Mouse (Mus musculus) frontal cortex, adult (tissue): ENCODE data around the gene Fbxl13.
A peak's percentile ranks its signal among the peaks of the same experiment; 100 is the strongest.

ENCODE experiments used
- ATAC-seq: cut with Nextera tagmentation; 2 replicates; pipeline ENCODE4 v1.9.2; 2017; ENCODE audit warnings: mild to moderate bottlenecking, moderate library complexity, mixed read lengths; ENCODE audit not compliant: low TSS enrichment

The Fbxl13 gene

GRCm38 (mm10) chr5:21575210-21575550, 70.3 kb downstream of the Fbxl13 start:
- ATAC-seq = no peak

GRCm38 (mm10) chr5:21574386-21575209, 70.8 kb downstream of the Fbxl13 start:
- ATAC-seq = no peak

GRCm38 (mm10) chr5:21572764-21573416, 72.5 kb downstream of the Fbxl13 start:
- ATAC-seq = peak; percentile 88

- no peak for ATAC-seq
Observed at GRCm38 (mm10) chr5:21567784-21568183, 77.7 kb downstream of the Fbxl13 start.

GRCm38 (mm10) chr5:21565392-21566065, 79.9 kb downstream of the Fbxl13 start:
- ATAC-seq = peak; percentile 39

- ATAC-seq = no peak
Observed at GRCm38 (mm10) chr5:21563936-21564335, 81.5 kb downstream of the Fbxl13 start.

- peak; percentile 45; the same call in 1 of the 2 replicates for ATAC-seq
Observed at GRCm38 (mm10) chr5:21556502-21556901, 88.9 kb downstream of the Fbxl13 start.

GRCm38 (mm10) chr5:21554732-21555131, 90.7 kb downstream of the Fbxl13 start:
- ATAC-seq = peak; percentile 91

- no peak for ATAC-seq
Observed at GRCm38 (mm10) chr5:21553685-21554084, 91.7 kb downstream of the Fbxl13 start.

GRCm38 (mm10) chr5:21547005-21547404, 98.4 kb downstream of the Fbxl13 start:
- no peak for ATAC-seq

GRCm38 (mm10) chr5:21545786-21546185, 99.6 kb downstream of the Fbxl13 start:
- ATAC-seq = no peak

GRCm38 (mm10) chr5:21545227-21545626, 100.2 kb downstream of the Fbxl13 start:
- no peak for ATAC-seq

GRCm38 (mm10) chr5:21544821-21545220, 100.6 kb downstream of the Fbxl13 start:
- no peak for ATAC-seq

- ATAC-seq = peak; percentile 53
Observed at GRCm38 (mm10) chr5:21543409-21544201, 101.8 kb downstream of the Fbxl13 start, which contains the start of gene Lrrc17. TSS of gene Lrrc17 (plus strand) at chr5:21543559.

- ATAC-seq = no peak
Observed at GRCm38 (mm10) chr5:21542226-21542625, 103.2 kb downstream of the Fbxl13 start.

- ATAC-seq = no peak
Observed at GRCm38 (mm10) chr5:21532921-21533320, 112.5 kb downstream of the Fbxl13 start.

GRCm38 (mm10) chr5:21532126-21532525, 113.3 kb downstream of the Fbxl13 start:
- no peak for ATAC-seq

GRCm38 (mm10) chr5:21529110-21529720, 116.2 kb downstream of the Fbxl13 start:
- no peak for ATAC-seq

GRCm38 (mm10) chr5:21528068-21528842, 117.2 kb downstream of the Fbxl13 start:
- no peak for ATAC-seq

- no peak for ATAC-seq
Observed at GRCm38 (mm10) chr5:21527488-21527911, 117.9 kb downstream of the Fbxl13 start.
